Comparison of ENCODE assay signal across 11 mouse cellular contexts in genomic region chr9:65164870-65165269, GRCm38 (mm10). TPM values are rescaled to one million over a fixed set of nuclear protein-coding genes. Genes with fewer than 3 reads are reported as not detected.
DNase-seq lines count a peak whose midpoint lies in the region; ATAC-seq and TF ChIP-seq lines count a peak whose summit lies in the region.
"Had no signal": no experiment of that assay in that cellular context is flagged by ENCODE, and none has a peak within 500 bp of the region (broad histone marks: within the 10 kb centered on the region; RNA-seq: fewer than 3 reads in every experiment).

No protein-coding gene starts in this region.

- TF ChIP-seq CTCF in liver, embryonic 14.5 days (IDR thresholded peaks at IDR 0.05; ENCODE audit: low read depth) = peak; percentile 53; the same call in 1 of the 2 replicates
- TF ChIP-seq CTCF in E14TG2a.4 (conservative IDR thresholded peaks at IDR 0.05; ENCODE audit: low read length) = peak; percentile 49

- no peak overlapping the region for H3K9ac ChIP-seq in forebrain, embryonic 14.5 days (ENCODE audit: low read length)
- no peak overlapping the region for H3K9ac ChIP-seq in forebrain, embryonic 11.5 days (ENCODE audit: low read length)
- H3K9ac ChIP-seq in liver, embryonic 14.5 days (replicated peaks) = no peak overlapping the region
- H3K9ac ChIP-seq in liver, embryonic 11.5 days (ENCODE audit: low read depth, low read length) = no peak overlapping the region
- H3K9ac ChIP-seq: neural tube, embryonic 12.5 days had no signal

- no peaks in the 10 kb centered on the region for H3K9me3 ChIP-seq in forebrain, embryonic 14.5 days (replicated peaks; ENCODE audit: control insufficient read depth, low read length)
- no peaks in the 10 kb centered on the region for H3K9me3 ChIP-seq in forebrain, embryonic 11.5 days (ENCODE audit: control insufficient read depth, low read length)
- H3K9me3 ChIP-seq in liver, embryonic 14.5 days (ENCODE audit: control insufficient read depth, low read length) = no peaks in the 10 kb centered on the region
- H3K9me3 ChIP-seq in liver, embryonic 11.5 days (ENCODE audit: control insufficient read depth, low read length) = no peaks in the 10 kb centered on the region
- H3K9me3 ChIP-seq in E14TG2a.4 (ENCODE audit: low read length) = peaks cover 4% of the 10 kb centered on the region
- H3K9me3 ChIP-seq: neural tube, embryonic 12.5 days had no signal

- WGBS in forebrain, embryonic 14.5 days = 21% methylated on average over 1 of the region's 1 CpGs
- 16% methylated on average over 1 of the region's 1 CpGs for WGBS in forebrain, embryonic 11.5 days
- 19% methylated on average over 1 of the region's 1 CpGs for WGBS in liver, embryonic 14.5 days (ENCODE audit: insufficient replicate concordance)
- WGBS in liver, embryonic 11.5 days = 12% methylated on average over 1 of the region's 1 CpGs

- no peaks in the 10 kb centered on the region for H3K36me3 ChIP-seq in forebrain, embryonic 14.5 days (ENCODE audit: control insufficient read depth, insufficient read depth, low read length)
- H3K36me3 ChIP-seq in forebrain, embryonic 11.5 days (ENCODE audit: control insufficient read depth, insufficient read depth, low read length) = no peaks in the 10 kb centered on the region; the same call in 1 of the 2 replicates
- H3K36me3 ChIP-seq in liver, embryonic 14.5 days (replicated peaks; ENCODE audit: control insufficient read depth, insufficient read depth, low read depth) = no peaks in the 10 kb centered on the region
- H3K36me3 ChIP-seq in liver, embryonic 11.5 days (ENCODE audit: control insufficient read depth, insufficient read depth, low read length) = no peaks in the 10 kb centered on the region
- no peaks in the 10 kb centered on the region for H3K36me3 ChIP-seq in E14TG2a.4 (ENCODE audit: insufficient read depth, low read length)
- H3K36me3 ChIP-seq: neural tube, embryonic 12.5 days had no signal

- H3K4me3 ChIP-seq in forebrain, embryonic 14.5 days (ENCODE audit: low read depth, low read length) = no peak overlapping the region
- H3K4me3 ChIP-seq in forebrain, embryonic 11.5 days (ENCODE audit: low read depth, low read length) = no peak overlapping the region
- H3K4me3 ChIP-seq in liver, embryonic 14.5 days (ENCODE audit: insufficient read depth in 1 of 2, low read depth in 2 of 2, low read length in 2 of 2) = no peak overlapping the region
- H3K4me3 ChIP-seq in liver, embryonic 11.5 days (ENCODE audit: low read depth, low read length) = no peak overlapping the region
- no peak overlapping the region for H3K4me3 ChIP-seq in E14TG2a.4 (replicated peaks; ENCODE audit: low read length)
- H3K4me3 ChIP-seq: neural tube, embryonic 12.5 days had no signal

- peaks cover 33% of the 10 kb centered on the region for H3K4me1 ChIP-seq in forebrain, embryonic 14.5 days (ENCODE audit: control insufficient read depth, insufficient read depth, low read length)
- peaks cover 59% of the 10 kb centered on the region for H3K4me1 ChIP-seq in forebrain, embryonic 11.5 days (replicated peaks; ENCODE audit: control insufficient read depth, insufficient read depth, low read length)
- H3K4me1 ChIP-seq in liver, embryonic 14.5 days (replicated peaks; ENCODE audit: control insufficient read depth in 2 of 2, insufficient read depth in 2 of 2, low read length in 1 of 2) = no peaks in the 10 kb centered on the region
- peaks cover 5% of the 10 kb centered on the region for H3K4me1 ChIP-seq in liver, embryonic 11.5 days (replicated peaks; ENCODE audit: control insufficient read depth, insufficient read depth, low read length)
- peaks cover 82% of the 10 kb centered on the region for H3K4me1 ChIP-seq in E14TG2a.4 (replicated peaks; ENCODE audit: low read depth, low read length)

- DNase-seq in forebrain, embryonic 14.5 days (ENCODE audit: low spot score) = peak; percentile 45
- DNase-seq in forebrain, embryonic 11.5 days (ENCODE audit: low spot score) = no peak
- peak in 1 of 3 experiments; percentile 4 for DNase-seq in liver, embryonic 14.5 days (ENCODE audit: low read depth in 3 of 3, low spot score in 3 of 3)
- DNase-seq in liver, embryonic 11.5 days (ENCODE audit: low spot score) = no peak
- DNase-seq in cerebellum, postnatal 14 days = no peak
- no peak for DNase-seq in MN1 (ENCODE audit: low spot score)
- DNase-seq: adrenal gland, postnatal 14 days; right cerebral cortex, postnatal 14 days had no signal

- ATAC-seq in forebrain, embryonic 14.5 days = no peak
- no peak for ATAC-seq in forebrain, embryonic 11.5 days (replicated peaks; ENCODE audit: low FRiP score)
- no peak for ATAC-seq in liver, embryonic 14.5 days (ENCODE audit: insufficient read depth)
- no peak for ATAC-seq in liver, embryonic 11.5 days (replicated peaks; ENCODE audit: low FRiP score)
- ATAC-seq in common myeloid progenitor, adult 5-6 weeks (replicated peaks; ENCODE audit: low read depth, poor library complexity, severe bottlenecking) = peak; percentile 62; the same call in 1 of the 2 replicates

- no peaks in the 10 kb centered on the region for H3K27me3 ChIP-seq in forebrain, embryonic 14.5 days (replicated peaks; ENCODE audit: control insufficient read depth, insufficient read depth, low read length)
- no peaks in the 10 kb centered on the region for H3K27me3 ChIP-seq in forebrain, embryonic 11.5 days (ENCODE audit: control insufficient read depth, insufficient read depth, low read length)
- H3K27me3 ChIP-seq in liver, embryonic 14.5 days (ENCODE audit: control insufficient read depth, insufficient read depth, low read length) = peaks cover 45% of the 10 kb centered on the region
- peaks cover 50% of the 10 kb centered on the region for H3K27me3 ChIP-seq in liver, embryonic 11.5 days (replicated peaks; ENCODE audit: control insufficient read depth, insufficient read depth, low read length)
- H3K27me3 ChIP-seq in E14TG2a.4 (ENCODE audit: insufficient read depth, low read length) = peaks cover 43% of the 10 kb centered on the region
- H3K27me3 ChIP-seq: neural tube, embryonic 12.5 days had no signal

- H3K4me2 ChIP-seq in forebrain, embryonic 14.5 days (ENCODE audit: low read length) = no peak overlapping the region
- no peak overlapping the region for H3K4me2 ChIP-seq in forebrain, embryonic 11.5 days (ENCODE audit: low read depth, low read length, severe bottlenecking)
- H3K4me2 ChIP-seq in liver, embryonic 14.5 days (ENCODE audit: low read depth) = no peak overlapping the region
- no peak overlapping the region for H3K4me2 ChIP-seq in liver, embryonic 11.5 days
- H3K4me2 ChIP-seq: neural tube, embryonic 12.5 days had no signal

- no peak for TF ChIP-seq EP300 in liver, embryonic 14.5 days (IDR thresholded peaks at IDR 0.05; ENCODE audit: low read depth)

- no peak overlapping the region for H3K27ac ChIP-seq in forebrain, embryonic 14.5 days (ENCODE audit: low read depth, low read length)
- H3K27ac ChIP-seq in forebrain, embryonic 11.5 days (ENCODE audit: low read depth, low read length) = no peak overlapping the region; the same call in 1 of the 2 replicates
- H3K27ac ChIP-seq in liver, embryonic 14.5 days = no peak overlapping the region
- no peak overlapping the region for H3K27ac ChIP-seq in liver, embryonic 11.5 days (ENCODE audit: low read depth, low read length)
- H3K27ac ChIP-seq: neural tube, embryonic 12.5 days had no signal

RNA-seq across cellular contexts. Expression of gene Igdcc3, which starts 23.9 kb away (rescaled TPM):
- 5.1 and 5.8 TPM in 2 replicates for polyA plus RNA-seq in forebrain, embryonic 14.5 days (2014; fragmentation: Nextera tagmentation; extraction: Ambion mirVana)
- 81.2 and 83.8 TPM in 2 replicates for polyA plus RNA-seq in forebrain, embryonic 11.5 days (2014; fragmentation: Nextera tagmentation; extraction: Ambion mirVana)
- 0.06 and 0.10 TPM in 2 replicates for polyA plus RNA-seq in liver, embryonic 14.5 days (2012; rRNA removed)
- polyA plus RNA-seq in liver, embryonic 14.5 days (2014; fragmentation: Nextera tagmentation; extraction: Ambion mirVana) = 0.06 and 0.13 TPM in 2 replicates
- polyA plus RNA-seq in liver, embryonic 11.5 days (2014; fragmentation: Nextera tagmentation; extraction: Ambion mirVana) = 4.8 and 5.5 TPM in 2 replicates
- total RNA-seq in common myeloid progenitor, adult 5-6 weeks (2017) = not detected in 2 replicates

RNA-seq across cellular contexts. Expression of gene Parp16, which starts 30.3 kb away (rescaled TPM):
- polyA plus RNA-seq in forebrain, embryonic 14.5 days (2014; fragmentation: Nextera tagmentation; extraction: Ambion mirVana) = 4.2 and 4.4 TPM in 2 replicates
- polyA plus RNA-seq in forebrain, embryonic 11.5 days (2014; fragmentation: Nextera tagmentation; extraction: Ambion mirVana) = 5.4 and 6.6 TPM in 2 replicates
- 4.9 and 5.7 TPM in 2 replicates for polyA plus RNA-seq in liver, embryonic 14.5 days (2012; rRNA removed)
- 7.2 and 9.3 TPM in 2 replicates for polyA plus RNA-seq in liver, embryonic 14.5 days (2014; fragmentation: Nextera tagmentation; extraction: Ambion mirVana)
- 7.3 and 7.5 TPM in 2 replicates for polyA plus RNA-seq in liver, embryonic 11.5 days (2014; fragmentation: Nextera tagmentation; extraction: Ambion mirVana)
- 2.0 and 3.1 TPM in 2 replicates for total RNA-seq in common myeloid progenitor, adult 5-6 weeks (2017)

Comparison
In these comparisons a context has a peak if more than half of its experiments do, and no peak if none do; other contexts are left out.
1. RNA of gene Igdcc3, which starts 23.9 kb away (polyA plus RNA-seq): 81.2 to 83.8 TPM in forebrain, embryonic 11.5 days; 5.1 to 5.8 TPM in forebrain, embryonic 14.5 days, 4.8 to 5.5 TPM in liver, embryonic 11.5 days and 0.06 to 0.13 TPM in liver, embryonic 14.5 days; every median in the first group is over 10 times any median in the second.